Mouse (Mus musculus) G1E (cell line): ENCODE results near the gene Cdk5rap2. TPM values are rescaled to one million over a fixed set of nuclear protein-coding genes. Genes with fewer than 3 reads are reported as not detected.

Experiments
- ATAC-seq: 2 replicates; pipeline ENCODE4 v1.8.0; 2016; ENCODE audit warnings: mild to moderate bottlenecking; ENCODE audit not compliant: insufficient number of reproducible peaks, poor library complexity, low FRiP score, severe bottlenecking; ENCODE audit errors: extremely low read depth
- DNase-seq: peaks from one replicate; pipeline ENCODE4 v3.0.0; 2012; ENCODE audit warnings: low spot score
- H3K27me3 ChIP-seq: 2 replicates; pipeline ENCODE4 v1.6.1; 2012; ENCODE audit warnings: mild to moderate bottlenecking, low read length, inconsistent platforms; ENCODE audit not compliant: insufficient read depth
- H3K36me3 ChIP-seq: replicated peaks from 2 replicates; pipeline ENCODE3; 2012; ENCODE audit warnings: mild to moderate bottlenecking, inconsistent platforms
- H3K4me1 ChIP-seq: 2 replicates; pipeline ENCODE4 v1.6.1; 2012; ENCODE audit warnings: low read depth, low read length, inconsistent platforms, mixed read lengths; ENCODE audit not compliant: insufficient read depth
- H3K4me3 ChIP-seq: 2 replicates; pipeline ENCODE4 v1.5.1; 2012; ENCODE audit warnings: low read depth, mild to moderate bottlenecking, inconsistent platforms, low read length, moderate library complexity, mixed read lengths
- H3K9me3 ChIP-seq: replicated peaks from 2 replicates; pipeline ENCODE4 v1.6.1; 2012; ENCODE audit warnings: inconsistent platforms
- CTCF ChIP-seq: IDR thresholded peaks from 2 replicates; pipeline ENCODE4 v1.5.1; 2012; ENCODE audit warnings: low read depth, low read length, inconsistent platforms, mixed read lengths
- GATA1 ChIP-seq: IDR thresholded peaks from 2 replicates; pipeline ENCODE4 v1.6.1; 2012; ENCODE audit warnings: borderline replicate concordance, low read length, inconsistent platforms, mixed read lengths
- GATA2 ChIP-seq: IDR thresholded peaks from 2 replicates; pipeline ENCODE4 v1.6.1; 2012; ENCODE audit warnings: low read depth, low read length, inconsistent platforms, borderline replicate concordance
- POLR2AphosphoS5 ChIP-seq: IDR thresholded peaks from 2 replicates; pipeline ENCODE4 v1.6.1; 2012; ENCODE audit warnings: low read depth, low read length, inconsistent platforms; ENCODE audit not compliant: insufficient replicate concordance
- TAL1 ChIP-seq: conservative IDR thresholded peaks from 2 replicates; pipeline ENCODE4 v1.6.1; 2012; ENCODE audit warnings: low read depth, low read length, inconsistent platforms, mixed read lengths
- polyA plus RNA-seq: library from polyadenylated mRNA; stranded (reverse); fragments of >175 nt; gene quantifications from 2 replicates; pipeline ENCODE4 v1.2.3, GENCODE M21; 2012
- total RNA-seq, 2 experiments: library from RNA; stranded (forward) in 1 of 2; stranded (reverse) in 1 of 2; fragments of 200-1000 nt in 1 of 2; fragments of >200 nt in 1 of 2; fragmentation: Nextera tagmentation in 1 of 2; gene quantifications; 2 replicates each; pipeline ENCODE4 v1.2.3; 2014 to 2017

Cdk5rap2 gene
- total and polyA plus RNA-seq, 3 experiments, result 5.6 to 39.9 (median 29.3) TPM

- DNase-seq, result no peak
- no peaks in the 10 kb centered on the region for H3K9me3 ChIP-seq
- no peaks in the 10 kb centered on the region for H3K27me3 ChIP-seq
- no peaks in the 10 kb centered on the region for H3K36me3 ChIP-seq
- TF ChIP-seq POLR2AphosphoS5, result no peak
- TF ChIP-seq CTCF, result no peak
- no peak for TF ChIP-seq GATA1
- TF ChIP-seq TAL1, result no peak
- TF ChIP-seq GATA2, result no peak
- no peak for ATAC-seq
- H3K4me1 ChIP-seq, result no peaks in the 10 kb centered on the region
- H3K4me3 ChIP-seq, result no peak overlapping the region
These were observed 224.3 kb downstream of the Cdk5rap2 start for GRCm38 (mm10) chr4:70185971-70186370.

Other genes starting within 250 kb of the Cdk5rap2 start
- gene Megf9, start 124.6 kb upstream of the Cdk5rap2 start, total RNA-seq (2014; fragmentation: Nextera tagmentation), result not detected in 2 replicates
- gene Megf9, start 124.6 kb upstream of the Cdk5rap2 start, total RNA-seq (2017), result under 0.01 and 0.06 TPM in 2 replicates
- gene Megf9, start 124.6 kb upstream of the Cdk5rap2 start, polyA plus RNA-seq, result not detected in 2 replicates